Mouse (Mus musculus) granulocyte monocyte progenitor cell, adult 5-6 weeks (primary cell): ENCODE data around the gene Slc22a4. TPM values are rescaled to one million over a fixed set of nuclear protein-coding genes. Genes with fewer than 3 reads are reported as not detected.

Experiments
- total RNA-seq, 2 experiments: library from RNA; stranded (forward) in 1 of 2; stranded (reverse) in 1 of 2; fragments of 200-712, 200-1000 nt in 1 of 2; fragments of >200 nt in 1 of 2; fragmentation: Nextera tagmentation in 1 of 2; gene quantifications; 2 replicates each; pipeline ENCODE4 v1.2.3; 2014 to 2017

The Slc22a4 gene
- total RNA-seq, 2 experiments from 2014 or later: 19.6 to 20.0 TPM

Other genes with a start within 250 kb of the Slc22a4 start
- 5.6 and 6.5 TPM in 2 replicates for gene Gm12216, start 168.8 kb downstream of the Slc22a4 start, total RNA-seq (2014; fragmentation: Nextera tagmentation)
- 1.1 TPM in 1 of 2 replicates, not detected in the other for gene Gm12216, start 168.8 kb downstream of the Slc22a4 start, total RNA-seq (2017)
- gene Slc22a5, start 136.4 kb downstream of the Slc22a4 start, total RNA-seq (2014; fragmentation: Nextera tagmentation): 10.2 and 10.3 TPM in 2 replicates
- 8.7 and 13.3 TPM in 2 replicates for gene Slc22a5, start 136.4 kb downstream of the Slc22a4 start, total RNA-seq (2017)
- gene Slc22a21, start 47.8 kb downstream of the Slc22a4 start, total RNA-seq (2014; fragmentation: Nextera tagmentation): 1.1 and 2.9 TPM in 2 replicates
- gene Slc22a21, start 47.8 kb downstream of the Slc22a4 start, total RNA-seq (2017): 0.88 and 2.3 TPM in 2 replicates
- gene Pdlim4, start 40.9 kb upstream of the Slc22a4 start, total RNA-seq (2014; fragmentation: Nextera tagmentation): 0.70 and 4.5 TPM in 2 replicates
- 0.47 TPM in 1 of 2 replicates, not detected in the other for gene Pdlim4, start 40.9 kb upstream of the Slc22a4 start, total RNA-seq (2017)
- not detected in 2 replicates for gene P4ha2, start 72.0 kb upstream of the Slc22a4 start, total RNA-seq (2014; fragmentation: Nextera tagmentation)
- gene P4ha2, start 72.0 kb upstream of the Slc22a4 start, total RNA-seq (2017): not detected in 2 replicates
- not detected in 2 replicates for gene Csf2, start 221.6 kb upstream of the Slc22a4 start, total RNA-seq (2014; fragmentation: Nextera tagmentation)
- not detected in 2 replicates for gene Csf2, start 221.6 kb upstream of the Slc22a4 start, total RNA-seq (2017)
- gene Il3, start 239.2 kb upstream of the Slc22a4 start, total RNA-seq (2014; fragmentation: Nextera tagmentation): not detected in 2 replicates
- not detected in 2 replicates for gene Il3, start 239.2 kb upstream of the Slc22a4 start, total RNA-seq (2017)